Mouse (Mus musculus) cortical plate, adult 2 months (tissue): ENCODE data around the gene Rxra.

Experiments
- CTCF ChIP-seq: fragments of 200-500 bp; IDR thresholded peaks from 2 replicates; pipeline ENCODE4 v1.5.1; 2011; ENCODE audit warnings: mild to moderate bottlenecking, control low read depth, low read length; ENCODE audit not compliant: insufficient read depth; ENCODE audit errors: extremely low read depth
- POLR2A ChIP-seq: fragments of 200-500 bp; IDR thresholded peaks from 2 replicates; pipeline ENCODE4 v1.6.1; 2011; ENCODE audit warnings: mild to moderate bottlenecking, low read length, control low read depth; ENCODE audit not compliant: insufficient read depth; ENCODE audit errors: extremely low read depth

- TF ChIP-seq POLR2A = no peak
- TF ChIP-seq CTCF = no peak
Observed at GRCm38 (mm10) chr2:27716339-27716738, 40.1 kb downstream of the Rxra start.
